21 mouse cellular contexts compared by ENCODE assay signal in the genomic region with DNA sequence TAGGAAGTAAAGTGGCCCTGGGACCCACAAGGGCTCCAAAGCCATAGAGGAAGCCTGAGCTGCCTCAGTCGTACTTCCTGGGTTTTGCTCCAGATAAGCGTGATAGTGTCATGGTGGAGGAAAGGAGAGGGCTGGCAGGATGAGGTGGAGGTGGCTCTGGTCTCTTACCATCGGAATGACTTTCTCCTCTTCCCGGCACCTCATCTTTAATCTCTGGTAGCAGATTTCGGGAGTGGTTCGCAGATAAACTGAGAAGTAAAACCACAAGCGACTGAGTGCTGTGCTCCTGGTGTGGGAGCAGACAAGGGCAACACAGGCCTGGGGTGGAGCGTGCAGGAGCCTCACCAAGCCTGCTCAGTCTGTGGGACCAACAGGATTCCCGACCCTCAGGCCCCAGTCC. TPM values are rescaled to one million over a fixed set of nuclear protein-coding genes. Genes with fewer than 3 reads are reported as not detected.
DNase-seq lines count a peak whose midpoint lies in the region; ATAC-seq and TF ChIP-seq lines count a peak whose summit lies in the region.
"Had no signal": no experiment of that assay in that cellular context is flagged by ENCODE, and none has a peak within 500 bp of the region (broad histone marks: within the 10 kb centered on the region; RNA-seq: fewer than 3 reads in every experiment).

No protein-coding gene starts in this region.

- 11% methylated on average over 9 of the region's 9 CpGs for WGBS in liver, embryonic 13.5 days (ENCODE audit: insufficient replicate concordance)
- 54% methylated on average over 9 of the region's 9 CpGs for WGBS in liver, postnatal 0 days (ENCODE audit: insufficient replicate concordance)
- 90% methylated on average over 9 of the region's 9 CpGs for WGBS in stomach, postnatal 0 days
- WGBS in intestine, embryonic 16.5 days: 93% methylated on average over 9 of the region's 9 CpGs

- H3K27me3 ChIP-seq in MEL (ENCODE audit: control insufficient read depth in 1 of 2, insufficient read depth in 2 of 2, low read length in 2 of 2): no peaks in the 10 kb centered on the region
- no peaks in the 10 kb centered on the region for H3K27me3 ChIP-seq in liver, embryonic 13.5 days
- no peaks in the 10 kb centered on the region for H3K27me3 ChIP-seq in liver, postnatal 0 days (ENCODE audit: insufficient read depth, low read length)
- no peaks in the 10 kb centered on the region for H3K27me3 ChIP-seq in stomach, postnatal 0 days (ENCODE audit: control insufficient read depth, insufficient read depth, low read length)
- H3K27me3 ChIP-seq in intestine, embryonic 16.5 days (replicated peaks; ENCODE audit: control insufficient read depth, insufficient read depth, low read length): no peaks in the 10 kb centered on the region
- H3K27me3 ChIP-seq: forebrain, embryonic 13.5 days; heart, embryonic 13.5 days; hindbrain, embryonic 13.5 days; Patski had no signal

- peak; percentile 89 to 93 for TF ChIP-seq EP300 in MEL (IDR thresholded peaks at IDR 0.05; ENCODE audit: low read depth in 1 of 2, low read length in 2 of 2)
- peak; percentile 24; the same call in 1 of the 2 replicates for TF ChIP-seq EP300 in liver, postnatal 0 days (IDR thresholded peaks at IDR 0.05; ENCODE audit: low read depth)
- TF ChIP-seq EP300 in stomach, postnatal 0 days (optimal IDR thresholded peaks at IDR 0.05): no peak

- H3K4me1 ChIP-seq in MEL (ENCODE audit: control insufficient read depth in 1 of 2, insufficient read depth in 2 of 2, low read length in 2 of 2): peaks cover 10 to 15% of the 10 kb centered on the region in 2 experiments
- peaks cover 11% of the 10 kb centered on the region for H3K4me1 ChIP-seq in liver, embryonic 13.5 days (replicated peaks)
- peaks cover 2% of the 10 kb centered on the region; the same call in 1 of the 2 replicates for H3K4me1 ChIP-seq in liver, postnatal 0 days (ENCODE audit: insufficient read depth)
- no peaks in the 10 kb centered on the region for H3K4me1 ChIP-seq in stomach, postnatal 0 days (replicated peaks; ENCODE audit: control insufficient read depth, insufficient read depth)
- no peaks in the 10 kb centered on the region for H3K4me1 ChIP-seq in intestine, embryonic 16.5 days (ENCODE audit: control insufficient read depth, insufficient read depth, low read length)
- H3K4me1 ChIP-seq: embryonic facial prominence, embryonic 10.5 days; forebrain, embryonic 13.5 days; heart, embryonic 13.5 days; hindbrain, embryonic 13.5 days had no signal

- H3K36me3 ChIP-seq in MEL (ENCODE audit: control insufficient read depth in 1 of 2, insufficient read depth in 2 of 2, low read length in 2 of 2): peaks cover 9 to 10% of the 10 kb centered on the region in 2 experiments
- peaks cover 61% of the 10 kb centered on the region for H3K36me3 ChIP-seq in liver, embryonic 13.5 days
- H3K36me3 ChIP-seq in liver, postnatal 0 days (replicated peaks; ENCODE audit: insufficient read depth, low read length): peaks cover 57% of the 10 kb centered on the region
- H3K36me3 ChIP-seq in stomach, postnatal 0 days (ENCODE audit: control insufficient read depth, insufficient read depth, low read length): peaks cover 25% of the 10 kb centered on the region
- peaks cover 20% of the 10 kb centered on the region for H3K36me3 ChIP-seq in intestine, embryonic 16.5 days (ENCODE audit: control insufficient read depth, insufficient read depth, low read length)

- peak; percentile 31 for ATAC-seq in common myeloid progenitor, adult 5-6 weeks (replicated peaks; ENCODE audit: low read depth, poor library complexity, severe bottlenecking)
- ATAC-seq in liver, embryonic 13.5 days (ENCODE audit: low read depth): peak; percentile 82
- peak; percentile 60 for ATAC-seq in liver, postnatal 0 days
- no peak for ATAC-seq in stomach, postnatal 0 days (ENCODE audit: low FRiP score, low TSS enrichment)
- ATAC-seq in intestine, embryonic 16.5 days: no peak
- ATAC-seq: activated CD4-positive, CD25-positive, alpha-beta regulatory T cell, adult 4 months; forebrain, embryonic 13.5 days; hindbrain, postnatal 0 days; Patski had no signal

- no peak overlapping the region for H3K4me2 ChIP-seq in liver, embryonic 13.5 days
- H3K4me2 ChIP-seq in liver, postnatal 0 days (ENCODE audit: low read depth, low read length): no peak overlapping the region
- no peak overlapping the region for H3K4me2 ChIP-seq in stomach, postnatal 0 days (replicated peaks; ENCODE audit: low read depth)
- H3K4me2 ChIP-seq in intestine, embryonic 16.5 days (ENCODE audit: low read depth, low read length): no peak overlapping the region
- H3K4me2 ChIP-seq: forebrain, embryonic 13.5 days; heart, embryonic 13.5 days; hindbrain, embryonic 13.5 days had no signal

- no peak for TF ChIP-seq RAD21 in MEL (IDR thresholded peaks at IDR 0.05; ENCODE audit: low read depth, low read length)

- H3K79me2 ChIP-seq in MEL (ENCODE audit: control insufficient read depth, insufficient read depth, low read length, poor library complexity): no peaks in the 10 kb centered on the region

- H3K27ac ChIP-seq in MEL (ENCODE audit: control insufficient read depth, low read depth, low read length): peak overlapping the region; percentile 75
- no peak overlapping the region for H3K27ac ChIP-seq in liver, embryonic 13.5 days
- H3K27ac ChIP-seq in liver, postnatal 0 days (ENCODE audit: low read depth): no peak overlapping the region
- no peak overlapping the region for H3K27ac ChIP-seq in stomach, postnatal 0 days (replicated peaks)
- H3K27ac ChIP-seq in intestine, embryonic 16.5 days (ENCODE audit: low read length): no peak overlapping the region
- H3K27ac ChIP-seq: embryonic facial prominence, embryonic 10.5 days; forebrain, embryonic 13.5 days; heart, embryonic 13.5 days; hindbrain, embryonic 13.5 days; hindbrain, postnatal 0 days had no signal

- intact Hi-C loops in heart, postnatal 10 days (cut with DNase I): no loop called here

- no peak for TF ChIP-seq POLR2A in MEL (IDR thresholded peaks at IDR 0.05; ENCODE audit: control insufficient read depth in 1 of 2, insufficient read depth in 1 of 2, low read depth in 1 of 2, low read length in 2 of 2, poor library complexity in 1 of 2)

- TF ChIP-seq CTCF in MEL (IDR thresholded peaks at IDR 0.05 in 2 of 3, conservative IDR thresholded peaks at IDR 0.05 in 1 of 3; ENCODE audit: control insufficient read depth in 1 of 3, insufficient read depth in 1 of 3, low read depth in 2 of 3, low read length in 3 of 3, poor library complexity in 1 of 3, severe bottlenecking in 1 of 3): no peak
- TF ChIP-seq CTCF in liver, postnatal 0 days (IDR thresholded peaks at IDR 0.05; ENCODE audit: low read depth): no peak
- TF ChIP-seq CTCF in stomach, postnatal 0 days (IDR thresholded peaks at IDR 0.05; ENCODE audit: low read depth): no peak

- peak; percentile 84 for DNase-seq in MEL (ENCODE audit: low read depth, low spot score)
- DNase-seq in liver, embryonic 13.5 days: peak; percentile 14
- DNase-seq in liver, postnatal 0 days: no peak
- no peak for DNase-seq in stomach, postnatal 0 days (ENCODE audit: low spot score)
- DNase-seq in cerebellum, adult 8-10 months: no peak
- no peak for DNase-seq in heart, postnatal 10 days
- DNase-seq: adrenal gland, postnatal 36 days; cerebellum, adult 2 months; cerebellum, postnatal 14 days; gastrocnemius, postnatal 36 days; heart, adult 11 months; heart, postnatal 4 days had no signal

- H3K9ac ChIP-seq in MEL (ENCODE audit: control insufficient read depth, low read depth, low read length, poor library complexity, severe bottlenecking): no peak overlapping the region
- no peak overlapping the region for H3K9ac ChIP-seq in liver, embryonic 13.5 days
- H3K9ac ChIP-seq in liver, postnatal 0 days (replicated peaks): no peak overlapping the region
- H3K9ac ChIP-seq in stomach, postnatal 0 days (ENCODE audit: low read length): no peak overlapping the region
- H3K9ac ChIP-seq in intestine, embryonic 16.5 days (ENCODE audit: low read depth, low read length): no peak overlapping the region
- H3K9ac ChIP-seq: forebrain, embryonic 13.5 days; heart, embryonic 13.5 days; hindbrain, embryonic 13.5 days had no signal

- no peak overlapping the region for H3K4me3 ChIP-seq in MEL (ENCODE audit: control insufficient read depth in 1 of 2, insufficient read depth in 1 of 2, low read depth in 2 of 2, low read length in 2 of 2)
- no peak overlapping the region for H3K4me3 ChIP-seq in liver, embryonic 13.5 days (replicated peaks)
- no peak overlapping the region for H3K4me3 ChIP-seq in liver, postnatal 0 days (ENCODE audit: low read depth, low read length)
- no peak overlapping the region for H3K4me3 ChIP-seq in stomach, postnatal 0 days (ENCODE audit: low read depth, low read length)
- H3K4me3 ChIP-seq in intestine, embryonic 16.5 days (ENCODE audit: low read length): no peak overlapping the region
- H3K4me3 ChIP-seq: embryonic facial prominence, embryonic 10.5 days; forebrain, embryonic 13.5 days; heart, embryonic 13.5 days; hindbrain, embryonic 13.5 days had no signal

- H3K9me3 ChIP-seq in MEL (replicated peaks; ENCODE audit: insufficient read depth, low read length): no peaks in the 10 kb centered on the region
- 0 out of 2 replicates have a peak, but pooled peaks cover 3% of the 10 kb centered on the region for H3K9me3 ChIP-seq in liver, embryonic 13.5 days (replicated peaks)
- no peaks in the 10 kb centered on the region for H3K9me3 ChIP-seq in liver, postnatal 0 days (ENCODE audit: low read length)
- no peaks in the 10 kb centered on the region for H3K9me3 ChIP-seq in stomach, postnatal 0 days (ENCODE audit: control insufficient read depth, low read length)
- H3K9me3 ChIP-seq in intestine, embryonic 16.5 days (ENCODE audit: control insufficient read depth, low read length): no peaks in the 10 kb centered on the region
- H3K9me3 ChIP-seq: embryonic facial prominence, embryonic 10.5 days; forebrain, embryonic 13.5 days; heart, embryonic 13.5 days; hindbrain, embryonic 13.5 days had no signal

RNA-seq across cellular contexts. Expression of a gene that starts 18.0 kb away (rescaled TPM):
- 17.6 and 18.6 TPM in 2 replicates for total RNA-seq in MEL (2012; rRNA removed)
- polyA plus RNA-seq in MEL (2012; ENCODE audit: insufficient read depth in 1 of 2, insufficient read length in 2 of 2, low read depth in 1 of 2, low replicate concordance in 2 of 2, missing spikeins in 1 of 2): 10 to 100 TPM in 1 of 2 experiments, not detected in 1; 26.8 TPM
- total RNA-seq in common myeloid progenitor, adult 5-6 weeks (2017): 5.8 and 13.9 TPM in 2 replicates
- polyA plus RNA-seq in liver, embryonic 13.5 days (2015; fragmentation: Nextera tagmentation; extraction: Ambion mirVana): 5.5 and 5.7 TPM in 2 replicates
- polyA plus RNA-seq in liver, postnatal 0 days (2015; fragmentation: Nextera tagmentation; extraction: Ambion mirVana): 10.3 and 10.6 TPM in 2 replicates
- polyA plus RNA-seq in stomach, postnatal 0 days (2015; fragmentation: Nextera tagmentation; extraction: Ambion mirVana): 11.0 and 13.4 TPM in 2 replicates
- 10 to 100 TPM in 1 of 2 experiments, 1 to 10 TPM in 1; 9.0 to 10.1 TPM for total RNA-seq in heart, postnatal 10 days (2021)
- polyA plus RNA-seq in intestine, embryonic 16.5 days (2015; fragmentation: Nextera tagmentation; extraction: Ambion mirVana): 13.4 and 14.0 TPM in 2 replicates

RNA-seq across cellular contexts. Expression of a gene that starts 20.3 kb away (rescaled TPM):
- 26.9 and 30.1 TPM in 2 replicates for total RNA-seq in MEL (2012; rRNA removed)
- polyA plus RNA-seq in MEL (2012; ENCODE audit: insufficient read depth in 1 of 2, insufficient read length in 2 of 2, low read depth in 1 of 2, low replicate concordance in 2 of 2, missing spikeins in 1 of 2): 10 to 100 TPM in 1 of 2 experiments, not detected in 1; 27.1 TPM
- total RNA-seq in common myeloid progenitor, adult 5-6 weeks (2017): 12.2 and 14.5 TPM in 2 replicates
- 19.0 and 20.9 TPM in 2 replicates for polyA plus RNA-seq in liver, embryonic 13.5 days (2015; fragmentation: Nextera tagmentation; extraction: Ambion mirVana)
- 16.7 and 17.3 TPM in 2 replicates for polyA plus RNA-seq in liver, postnatal 0 days (2015; fragmentation: Nextera tagmentation; extraction: Ambion mirVana)
- polyA plus RNA-seq in stomach, postnatal 0 days (2015; fragmentation: Nextera tagmentation; extraction: Ambion mirVana): 24.1 and 25.3 TPM in 2 replicates
- 10 to 100 TPM; 10.1 to 10.6 TPM for total RNA-seq in heart, postnatal 10 days (2021)
- 27.6 and 30.6 TPM in 2 replicates for polyA plus RNA-seq in intestine, embryonic 16.5 days (2015; fragmentation: Nextera tagmentation; extraction: Ambion mirVana)

Comparison
In these comparisons a context has a peak if more than half of its experiments do, and no peak if none do; other contexts are left out.
1. DNase-seq: peak in MEL (single experiment) and liver, embryonic 13.5 days (single experiment); none in liver, postnatal 0 days (single experiment), stomach, postnatal 0 days (single experiment), cerebellum, adult 8-10 months (single experiment) and heart, postnatal 10 days (0 of 2).
2. ATAC-seq: peak in common myeloid progenitor, adult 5-6 weeks (single experiment), liver, embryonic 13.5 days (single experiment) and liver, postnatal 0 days (single experiment); none in stomach, postnatal 0 days (single experiment) and intestine, embryonic 16.5 days (single experiment).